Mouse (Mus musculus): ENCODE measurements around the gene Hbq1a. TPM values are rescaled to one million over a fixed set of nuclear protein-coding genes. Genes with fewer than 3 reads are reported as not detected.
A peak's percentile ranks its signal among the peaks of the same experiment; 100 is the strongest.

Gene Hbq1a
- total and polyA plus RNA-seq, 2 experiments from 2014 or later = not detected

GRCm38 (mm10) chr11:32339131-32339531 lies 39.3 kb downstream of the Hbq1a start:
- H3K27ac ChIP-seq (ENCODE audit: low read depth) = no peak overlapping the region
- no peak overlapping the region for H3K4me2 ChIP-seq (ENCODE audit: low read depth, low read length)
- H3K9me3 ChIP-seq (replicated peaks; ENCODE audit: control insufficient read depth, low read length) = 0 out of 2 replicates have a peak, but pooled peaks cover 5% of the 10 kb centered on the region
- no peak for TF ChIP-seq EP300 (IDR thresholded peaks at IDR 0.05; ENCODE audit: low read depth)
- TF ChIP-seq CTCF (IDR thresholded peaks at IDR 0.05; ENCODE audit: low read depth) = no peak
- DNase-seq (ENCODE audit: low spot score) (no peak), ATAC-seq (ENCODE audit: insufficient read depth, low read depth) (peak; percentile 76; the same call in 1 of the 2 replicates)
- no peak overlapping the region for H3K9ac ChIP-seq (replicated peaks; ENCODE audit: low read depth, low read length)
- H3K36me3 ChIP-seq (replicated peaks; ENCODE audit: control insufficient read depth, insufficient read depth, low read length) = no peaks in the 10 kb centered on the region
- no peaks in the 10 kb centered on the region for H3K27me3 ChIP-seq (ENCODE audit: control insufficient read depth, insufficient read depth, low read length)
- H3K4me1 ChIP-seq (ENCODE audit: control insufficient read depth, insufficient read depth) = no peaks in the 10 kb centered on the region
- WGBS = 37% methylated on average over 2 of the region's 2 CpGs
- H3K4me3 ChIP-seq (ENCODE audit: low read depth, low read length) = no peak overlapping the region

GRCm38 (mm10) chr11:32340476-32341473 lies 40.9 kb downstream of the Hbq1a start:
- Histone ChIP-seq H3K9me3 (replicated peaks; ENCODE audit: control insufficient read depth, low read length) (0 out of 2 replicates have a peak, but pooled peaks cover 5% of the 10 kb centered on the region), H3K27me3 (ENCODE audit: control insufficient read depth, insufficient read depth, low read length) (no peaks in the 10 kb centered on the region), H3K4me1 (ENCODE audit: control insufficient read depth, insufficient read depth) (no peaks in the 10 kb centered on the region), H3K4me3 (ENCODE audit: low read depth, low read length) (no peak overlapping the region), H3K9ac (replicated peaks; ENCODE audit: low read depth, low read length) (no peak overlapping the region), H3K36me3 (replicated peaks; ENCODE audit: control insufficient read depth, insufficient read depth, low read length) (no peaks in the 10 kb centered on the region), H3K4me2 (ENCODE audit: low read depth, low read length) (no peak overlapping the region), H3K27ac (ENCODE audit: low read depth) (no peak overlapping the region)
- TF ChIP-seq CTCF (IDR thresholded peaks at IDR 0.05; ENCODE audit: low read depth) = peak; percentile 74
- TF ChIP-seq EP300 (IDR thresholded peaks at IDR 0.05; ENCODE audit: low read depth) = no peak
- DNase-seq (ENCODE audit: low spot score) (peak; percentile 56), ATAC-seq (ENCODE audit: insufficient read depth, low read depth) (peak; percentile 60; the same call in 1 of the 2 replicates)
- WGBS = 26% methylated on average over 17 of the region's 17 CpGs

- no peak for ATAC-seq (ENCODE audit: insufficient read depth, low read depth)
- H3K4me1 ChIP-seq (ENCODE audit: control insufficient read depth, insufficient read depth) = no peaks in the 10 kb centered on the region; the same call in 1 of the 2 replicates
- H3K9ac ChIP-seq (replicated peaks; ENCODE audit: low read depth, low read length) = no peak overlapping the region
- H3K27ac ChIP-seq (ENCODE audit: low read depth) = no peak overlapping the region
- no peak overlapping the region for H3K4me2 ChIP-seq (ENCODE audit: low read depth, low read length)
- H3K27me3 ChIP-seq (ENCODE audit: control insufficient read depth, insufficient read depth, low read length) = 0 out of 2 replicates have a peak, but pooled peaks cover 3% of the 10 kb centered on the region
- no peaks in the 10 kb centered on the region for H3K9me3 ChIP-seq (replicated peaks; ENCODE audit: control insufficient read depth, low read length)
- no peak overlapping the region for H3K4me3 ChIP-seq (ENCODE audit: low read depth, low read length)
- WGBS = 27% methylated on average over 2 of the region's 2 CpGs
- TF ChIP-seq EP300 (IDR thresholded peaks at IDR 0.05; ENCODE audit: low read depth) (no peak), CTCF (IDR thresholded peaks at IDR 0.05; ENCODE audit: low read depth) (peak; percentile 52)
- DNase-seq (ENCODE audit: low spot score) = no peak
- H3K36me3 ChIP-seq (replicated peaks; ENCODE audit: control insufficient read depth, insufficient read depth, low read length) = no peaks in the 10 kb centered on the region
Measured at GRCm38 (mm10) chr11:32342770-32343191, 42.9 kb downstream of the Hbq1a start.

GRCm38 (mm10) chr11:32343350-32343749 lies 43.5 kb downstream of the Hbq1a start:
- Histone ChIP-seq H3K36me3 (replicated peaks; ENCODE audit: control insufficient read depth, insufficient read depth, low read length) (no peaks in the 10 kb centered on the region), H3K4me2 (ENCODE audit: low read depth, low read length) (no peak overlapping the region), H3K27me3 (ENCODE audit: control insufficient read depth, insufficient read depth, low read length) (0 out of 2 replicates have a peak, but pooled peaks cover 3% of the 10 kb centered on the region), H3K4me1 (ENCODE audit: control insufficient read depth, insufficient read depth) (peaks cover 5% of the 10 kb centered on the region; the same call in 1 of the 2 replicates), H3K9me3 (replicated peaks; ENCODE audit: control insufficient read depth, low read length) (no peaks in the 10 kb centered on the region), H3K27ac (ENCODE audit: low read depth) (no peak overlapping the region), H3K4me3 (ENCODE audit: low read depth, low read length) (no peak overlapping the region), H3K9ac (replicated peaks; ENCODE audit: low read depth, low read length) (no peak overlapping the region)
- WGBS = 84% methylated on average over 1 of the region's 1 CpGs
- no peak for DNase-seq (ENCODE audit: low spot score)
- no peak for ATAC-seq (ENCODE audit: insufficient read depth, low read depth)
- TF ChIP-seq CTCF (IDR thresholded peaks at IDR 0.05; ENCODE audit: low read depth) = no peak
- TF ChIP-seq EP300 (IDR thresholded peaks at IDR 0.05; ENCODE audit: low read depth) = no peak

- WGBS = 70% methylated on average over 6 of the region's 6 CpGs
- TF ChIP-seq EP300 (IDR thresholded peaks at IDR 0.05; ENCODE audit: low read depth) (no peak), CTCF (IDR thresholded peaks at IDR 0.05; ENCODE audit: low read depth) (no peak)
- Histone ChIP-seq H3K4me3 (ENCODE audit: low read depth, low read length) (no peak overlapping the region), H3K27me3 (ENCODE audit: control insufficient read depth, insufficient read depth, low read length) (0 out of 2 replicates have a peak, but pooled peaks cover 3% of the 10 kb centered on the region), H3K4me2 (ENCODE audit: low read depth, low read length) (no peak overlapping the region), H3K36me3 (replicated peaks; ENCODE audit: control insufficient read depth, insufficient read depth, low read length) (no peaks in the 10 kb centered on the region), H3K4me1 (ENCODE audit: control insufficient read depth, insufficient read depth) (peaks cover 6% of the 10 kb centered on the region; the same call in 1 of the 2 replicates), H3K27ac (ENCODE audit: low read depth) (no peak overlapping the region), H3K9me3 (replicated peaks; ENCODE audit: control insufficient read depth, low read length) (no peaks in the 10 kb centered on the region), H3K9ac (replicated peaks; ENCODE audit: low read depth, low read length) (no peak overlapping the region)
- ATAC-seq (ENCODE audit: insufficient read depth, low read depth) (no peak), DNase-seq (ENCODE audit: low spot score) (no peak)
Measured at GRCm38 (mm10) chr11:32345504-32346297, 45.8 kb downstream of the Hbq1a start.

Measured in heart, postnatal 0 days (tissue).